Mouse (Mus musculus) erythroblast, embryonic 14.5 days (primary cell): ENCODE measurements around the gene Abcg8.

Experiments
- GATA1 ChIP-seq: IDR thresholded peaks from 2 replicates; pipeline ENCODE4 v1.6.1; 2012; ENCODE audit warnings: low read length, inconsistent platforms, mixed read lengths
- TAL1 ChIP-seq: IDR thresholded peaks from 3 replicates; pipeline ENCODE4 v1.6.1; 2012; ENCODE audit warnings: low read length, inconsistent platforms, mixed read lengths

GRCm38 (mm10) chr17:84644292-84645050 is 31.6 kb upstream of the Abcg8 start:
- TF ChIP-seq TAL1 (no peak), GATA1 (no peak)
